Mouse (Mus musculus): Measurements from ENCODE around the gene Cep126.

The Cep126 gene

DNA sequence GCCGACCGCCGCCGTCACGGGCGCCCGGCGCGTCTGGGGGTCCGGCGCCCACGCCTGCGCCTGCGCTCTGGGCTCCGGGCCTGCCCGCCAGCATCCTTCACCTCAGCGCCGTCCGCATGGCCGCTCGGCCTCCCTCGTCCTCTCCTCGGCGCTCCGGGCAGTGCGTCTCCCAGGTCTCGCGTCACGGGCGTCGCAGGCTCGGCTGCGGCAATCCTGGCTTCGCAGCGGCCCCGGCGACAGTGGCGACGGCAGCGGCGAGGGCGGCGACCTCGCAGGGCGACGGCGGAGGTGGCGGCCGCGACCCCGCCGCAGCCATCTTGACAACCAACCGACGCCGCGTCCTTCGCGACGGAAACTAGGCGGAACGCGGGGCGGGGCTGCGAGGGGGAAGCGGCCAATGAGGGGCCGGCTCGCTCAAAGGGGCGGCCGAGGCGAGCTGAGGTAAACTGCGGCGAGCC, at the start of gene Cep126:
Cep126 (minus strand) TSS at position 178 of the 458 bp plus-strand sequence.
- DNase-seq: peak; percentile 80

DNA sequence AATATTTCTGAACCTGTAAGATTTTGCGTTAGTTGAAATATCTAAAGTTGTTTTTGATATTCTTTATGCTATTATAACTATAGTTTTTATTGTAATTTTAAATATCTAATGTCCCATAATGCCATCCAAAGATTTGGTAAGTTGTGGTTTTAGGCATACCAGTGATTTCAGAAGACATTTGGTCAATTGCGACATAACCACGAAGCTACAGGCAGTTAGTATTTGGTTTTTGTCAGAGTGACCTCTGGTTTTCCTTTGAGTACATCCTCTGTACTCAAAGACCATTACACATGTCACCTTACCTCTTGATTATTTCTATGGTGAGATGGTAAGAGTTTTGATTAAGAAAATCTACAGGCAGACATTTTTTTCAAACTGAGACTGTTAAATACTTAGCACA, 45.5 kb upstream of the Cep126 start:
- no peak for DNase-seq

DNA sequence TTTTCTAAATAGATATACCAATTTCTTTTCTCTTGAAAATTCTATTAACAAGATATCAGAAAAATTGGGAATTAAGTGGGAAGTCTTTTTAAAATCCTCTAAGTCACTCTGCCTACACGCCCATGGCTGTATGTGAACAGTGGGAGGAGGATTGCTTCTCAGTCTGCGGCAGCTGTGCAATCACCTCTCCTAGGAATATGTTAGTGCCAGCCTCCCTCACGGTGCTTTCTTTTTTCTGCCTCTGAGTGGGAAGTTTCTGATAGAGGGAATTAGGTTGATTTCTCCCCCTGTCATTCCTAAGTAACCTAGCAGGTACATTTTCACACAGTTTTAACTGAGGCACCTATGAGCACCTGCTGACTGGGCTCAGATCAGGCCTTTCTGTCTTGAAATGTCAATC, 43.0 kb upstream of the Cep126 start:
- DNase-seq: no peak

DNA sequence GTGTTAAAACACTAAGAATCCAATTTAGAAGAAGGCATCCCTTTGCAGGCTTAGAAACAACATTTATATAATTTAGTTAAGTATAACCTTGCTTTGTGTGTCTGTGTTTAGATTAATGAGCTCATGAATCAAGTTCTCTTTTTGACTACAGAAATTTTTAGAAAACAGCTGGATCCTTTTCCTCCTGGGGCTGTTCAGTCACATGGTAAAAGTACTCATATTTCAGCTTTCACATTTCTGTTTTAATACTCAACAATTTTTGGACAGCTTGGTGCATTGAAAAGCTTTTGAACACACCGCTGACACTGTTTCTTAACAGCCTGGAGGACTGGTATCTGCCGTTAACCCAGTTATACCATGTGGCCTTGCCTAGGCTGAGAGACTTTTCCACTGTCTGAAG, 22.9 kb upstream of the Cep126 start:
- no peak for DNase-seq

DNA sequence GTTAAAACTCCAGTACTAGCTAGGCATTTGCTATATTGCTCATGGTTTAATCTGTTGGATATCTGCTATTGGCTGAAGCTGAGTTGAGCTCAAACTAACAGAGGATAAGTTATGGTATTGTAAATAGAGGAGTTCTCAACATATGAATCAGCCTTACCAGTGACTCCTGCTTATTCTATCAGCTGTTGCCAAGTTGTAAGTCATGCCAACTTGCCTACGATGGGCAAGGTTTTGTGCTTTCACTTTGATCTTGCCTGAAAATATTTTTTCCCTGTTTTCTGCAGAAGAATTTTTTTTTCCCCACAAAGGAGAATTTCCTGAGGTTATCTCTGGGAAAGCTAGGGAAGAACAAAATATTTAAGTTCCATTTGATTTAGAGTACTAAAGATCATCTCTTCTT, 5.4 kb upstream of the Cep126 start:
- DNase-seq: no peak

DNA sequence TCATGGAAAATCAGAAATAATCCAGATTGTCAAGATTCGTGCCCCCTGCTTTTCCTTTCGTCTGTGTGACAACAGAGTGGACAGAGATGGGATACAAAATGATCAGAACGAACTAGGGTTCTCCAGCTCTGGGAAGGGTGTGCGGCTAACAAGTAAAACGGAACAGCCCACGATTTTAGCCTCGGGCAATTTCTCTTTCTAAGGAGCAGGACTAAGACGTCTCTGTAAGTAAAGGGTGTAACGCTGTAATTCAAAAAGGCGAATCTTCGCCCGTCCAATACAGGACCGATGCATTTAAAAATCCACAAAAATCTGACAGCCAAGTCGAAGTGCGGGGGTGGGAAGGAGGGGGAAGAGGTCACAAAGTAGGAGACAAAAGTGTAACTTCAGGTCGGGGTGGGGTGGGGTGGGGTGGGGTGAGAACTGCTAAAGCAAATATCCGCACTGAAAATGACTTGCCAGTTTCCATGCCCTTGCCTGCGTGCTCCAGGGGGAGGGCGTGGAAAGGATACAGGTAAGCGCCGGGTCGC, 443 bp downstream of the Cep126 start:
- no peak for DNase-seq

DNA sequence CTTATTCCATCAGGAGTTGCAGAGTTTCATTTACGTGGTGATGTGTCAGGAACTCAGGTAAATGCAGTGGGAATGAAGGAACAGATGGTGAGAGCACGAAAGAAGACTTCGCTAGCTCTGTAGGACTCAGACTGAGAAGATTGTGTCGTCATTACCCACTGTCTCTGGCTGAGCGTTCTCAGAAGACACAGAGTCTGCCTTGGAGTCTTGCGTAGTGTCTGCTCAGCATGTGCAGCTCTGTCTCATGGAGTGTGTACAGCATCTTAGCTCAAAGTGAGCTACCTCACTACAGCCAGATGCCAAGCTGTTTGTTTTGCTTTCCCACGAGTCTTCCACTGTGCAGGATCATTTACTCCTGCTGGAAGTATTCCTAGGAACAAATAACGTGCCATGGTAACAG, 10.6 kb downstream of the Cep126 start:
- DNase-seq: no peak

DNA sequence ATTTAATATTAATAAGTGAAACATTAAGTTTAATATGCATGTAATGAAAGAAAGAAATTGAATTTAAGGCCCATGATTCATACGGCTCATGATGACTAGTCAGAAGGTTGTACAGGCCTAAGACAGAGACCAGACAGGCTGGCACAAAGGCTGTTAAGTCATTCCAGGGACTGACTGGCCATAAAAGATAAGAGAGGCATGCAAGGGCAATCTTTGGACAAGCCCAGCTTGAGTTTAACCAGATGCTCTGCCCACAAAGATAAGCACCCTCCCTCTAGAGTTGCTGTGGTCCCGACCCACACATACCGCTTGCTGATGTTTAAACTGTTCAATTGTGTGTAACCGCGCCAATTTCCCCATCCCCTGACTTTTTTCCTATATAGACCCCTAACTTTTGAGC, 19.6 kb downstream of the Cep126 start:
- DNase-seq: no peak

DNA sequence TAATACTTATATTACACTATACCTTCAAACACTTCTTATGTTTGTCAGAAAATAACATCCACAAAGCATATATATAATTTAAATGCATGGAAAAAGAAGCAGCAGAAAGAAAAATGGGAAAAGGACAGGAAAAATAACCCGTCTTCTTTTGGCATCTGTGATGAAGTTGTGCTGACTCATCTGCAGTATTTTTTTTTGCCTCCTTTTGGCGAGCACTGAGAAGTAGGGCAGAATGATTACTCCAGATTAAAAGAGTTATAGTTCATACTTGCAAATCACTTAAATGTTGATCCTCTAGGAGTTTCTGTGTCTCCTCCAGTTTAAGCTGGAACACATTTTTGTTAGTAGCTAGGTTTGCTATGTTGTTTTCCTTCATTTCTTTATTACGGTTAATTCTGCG, 31.0 kb downstream of the Cep126 start:
- DNase-seq: no peak

DNA sequence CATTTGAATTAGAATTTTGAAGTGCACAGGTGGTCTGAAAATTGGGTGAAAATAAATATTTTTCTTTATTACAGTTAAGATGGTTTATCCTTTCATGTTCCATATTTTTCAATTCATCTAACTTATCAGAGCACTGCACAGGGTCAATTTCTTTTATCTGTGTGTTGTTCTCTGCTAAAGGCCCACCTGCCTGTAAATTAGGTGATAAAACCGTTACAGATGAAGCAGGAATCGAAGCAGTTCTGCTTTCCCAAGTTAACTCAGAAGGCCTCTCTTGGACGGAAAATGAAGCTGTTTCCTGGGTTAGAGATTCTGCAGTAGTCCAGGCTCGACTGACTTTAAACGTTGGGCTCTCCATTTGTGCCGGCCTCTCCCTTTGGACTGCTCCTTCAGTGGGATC, 33.1 kb downstream of the Cep126 start:
- no peak for DNase-seq

DNA sequence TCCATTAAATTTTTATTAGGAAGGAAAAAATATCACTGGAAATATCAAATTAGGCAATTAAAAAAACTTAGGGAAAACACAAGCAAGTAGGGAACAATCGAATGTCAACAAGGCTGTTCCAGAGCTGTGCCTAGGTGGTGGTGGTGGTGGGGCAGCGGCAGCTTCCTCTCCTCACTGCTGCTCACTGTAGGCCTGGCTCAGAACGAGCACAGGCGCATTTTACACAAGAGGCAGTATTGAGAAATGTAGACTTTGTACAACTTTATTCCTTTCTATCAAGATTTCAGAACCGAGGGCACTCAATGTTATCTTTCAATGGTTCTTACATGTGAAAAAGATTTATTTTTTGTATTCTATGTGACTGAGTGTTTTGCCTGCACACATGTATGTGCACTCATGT, 55.2 kb downstream of the Cep126 start:
- no peak for DNase-seq

DNA sequence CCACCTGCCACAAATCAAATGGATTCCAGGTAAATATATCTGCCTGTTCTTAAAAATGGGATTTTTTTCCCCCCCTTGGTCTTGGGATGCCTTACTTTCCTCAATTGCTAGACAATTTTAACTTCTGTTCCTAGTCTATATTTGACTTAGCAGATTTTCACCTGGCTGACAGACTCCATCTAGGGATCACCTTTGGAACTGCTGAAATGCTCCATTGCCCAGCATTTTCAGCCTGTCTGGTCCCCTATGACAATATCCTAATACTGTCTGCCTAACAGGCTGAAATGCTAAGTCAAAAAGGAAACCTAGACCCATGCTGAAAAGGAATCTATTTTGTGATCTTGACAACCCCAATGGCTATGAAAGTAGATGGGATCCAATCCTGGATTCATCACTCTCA, 59.7 kb downstream of the Cep126 start:
- DNase-seq: no peak

DNA sequence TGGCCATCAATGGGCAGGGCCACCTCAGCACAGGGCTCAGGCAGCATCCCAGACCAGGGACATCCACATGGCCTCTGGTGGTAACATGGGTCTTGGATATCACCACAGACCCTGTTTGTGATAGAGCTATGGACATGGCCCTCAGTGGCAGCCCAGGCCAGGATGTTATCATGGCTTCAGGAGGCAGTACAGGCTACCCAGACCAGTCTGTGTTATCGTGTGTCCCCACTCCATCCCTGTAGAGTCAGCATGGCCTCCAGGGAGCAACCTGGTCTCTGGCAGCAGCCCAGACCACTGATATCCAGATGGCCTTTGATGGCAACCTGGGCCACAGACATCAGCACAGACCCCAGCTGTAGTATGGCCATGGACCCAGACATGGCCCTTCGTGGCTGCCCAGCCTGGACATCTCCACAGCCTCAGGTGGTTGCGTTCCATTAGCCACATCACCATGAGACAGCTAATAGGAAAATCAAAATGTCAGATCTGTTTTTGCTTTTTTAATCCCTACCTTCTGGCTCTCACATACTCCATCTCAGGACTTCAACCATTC, 60.8 kb downstream of the Cep126 start:
- no peak for DNase-seq

DNA sequence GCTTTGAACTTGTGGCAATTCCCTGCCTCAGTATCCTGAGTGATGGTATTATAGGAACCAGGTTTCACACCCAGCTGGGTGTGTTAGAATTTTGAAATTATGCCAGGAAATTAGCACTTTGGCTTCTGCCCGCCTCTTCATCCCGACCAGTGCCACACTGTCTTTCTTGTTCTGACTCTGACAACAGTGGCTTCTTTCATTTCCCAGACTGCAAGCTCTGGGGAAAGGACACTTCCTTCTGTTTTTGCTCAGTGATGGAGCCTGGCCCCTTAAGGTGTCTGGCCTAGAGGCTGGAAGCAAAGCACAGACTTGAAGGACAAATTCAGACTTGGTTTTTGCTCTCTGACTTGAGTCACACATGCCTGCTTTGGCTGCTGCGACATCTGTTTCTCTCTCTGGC, 74.5 kb downstream of the Cep126 start:
- DNase-seq: no peak

DNA sequence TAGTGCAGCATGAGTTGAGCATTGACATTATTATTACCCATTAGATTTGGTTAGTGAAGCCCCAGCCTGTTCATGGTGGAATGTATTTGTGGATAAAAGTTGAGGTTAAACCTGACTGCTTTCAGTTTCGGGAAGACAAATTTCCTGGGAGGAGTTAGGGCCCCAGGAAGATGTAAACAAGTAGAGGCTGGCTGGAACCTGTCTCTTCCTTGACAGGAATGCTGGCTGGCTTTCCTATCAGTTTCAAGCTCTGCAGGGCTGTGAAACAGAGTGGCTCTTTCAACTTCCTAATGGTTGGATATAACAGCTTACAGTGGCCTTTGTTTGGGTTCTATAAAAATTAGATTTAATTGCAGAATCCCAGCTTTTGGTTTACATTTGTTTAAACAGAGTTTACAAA, 79.3 kb downstream of the Cep126 start:
- no peak for DNase-seq

DNA sequence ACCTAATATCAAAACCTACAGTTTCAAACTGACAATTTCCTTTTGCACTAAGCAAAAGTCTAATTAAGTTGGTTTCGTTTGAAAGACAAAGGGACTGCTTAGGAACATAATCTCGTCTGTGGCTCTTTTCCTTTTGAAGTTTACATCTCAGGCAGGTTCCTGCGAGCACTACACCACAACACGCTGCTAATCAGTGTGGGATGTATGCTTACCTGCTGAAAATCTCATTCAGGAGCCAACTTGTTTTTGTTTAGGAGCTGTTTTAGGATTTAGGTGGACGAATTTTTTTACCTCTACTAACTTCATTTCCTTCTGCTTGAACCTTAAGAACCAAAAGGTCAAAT, 91.1 kb downstream of the Cep126 start:
- no peak for DNase-seq

DNA sequence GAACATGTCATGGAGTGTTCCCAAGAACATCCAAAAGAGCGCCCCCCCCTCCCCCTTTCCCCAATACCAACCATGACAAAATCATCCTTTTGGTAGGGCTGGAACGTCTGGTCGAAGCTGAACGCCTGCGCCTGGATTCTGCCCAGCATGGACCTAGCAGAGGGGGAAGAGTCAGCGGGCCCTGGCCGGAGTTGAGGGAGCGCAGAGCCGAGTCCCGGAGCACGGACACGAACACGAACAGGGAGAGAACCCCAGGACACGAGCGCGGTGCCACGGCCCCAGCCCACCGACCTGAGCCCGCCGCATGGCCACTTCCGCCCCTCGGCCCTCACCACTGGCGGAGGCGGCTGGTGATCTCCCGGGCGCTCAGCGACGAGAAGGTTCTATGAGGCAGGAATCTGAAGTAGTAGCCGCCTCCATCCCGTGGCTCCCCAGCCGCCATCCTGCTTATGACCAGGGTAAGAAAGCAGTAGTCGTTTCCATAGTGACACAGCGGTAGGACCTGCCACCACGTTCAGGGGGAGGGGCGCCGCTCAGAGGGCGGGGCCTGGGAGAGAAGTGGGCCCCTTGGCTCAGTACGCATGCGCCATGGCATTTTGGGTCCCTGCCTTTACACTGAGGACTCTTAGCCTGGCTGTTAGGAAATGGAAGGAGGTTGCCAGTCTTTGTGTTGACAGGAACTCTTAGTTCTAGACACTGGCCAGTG, 91.6 kb downstream of the Cep126 start, which contains the start of gene Cfap300:
Cfap300 (minus strand) TSS at position 486 of the 706 bp plus-strand sequence.
- peak; percentile 97 for DNase-seq

DNA sequence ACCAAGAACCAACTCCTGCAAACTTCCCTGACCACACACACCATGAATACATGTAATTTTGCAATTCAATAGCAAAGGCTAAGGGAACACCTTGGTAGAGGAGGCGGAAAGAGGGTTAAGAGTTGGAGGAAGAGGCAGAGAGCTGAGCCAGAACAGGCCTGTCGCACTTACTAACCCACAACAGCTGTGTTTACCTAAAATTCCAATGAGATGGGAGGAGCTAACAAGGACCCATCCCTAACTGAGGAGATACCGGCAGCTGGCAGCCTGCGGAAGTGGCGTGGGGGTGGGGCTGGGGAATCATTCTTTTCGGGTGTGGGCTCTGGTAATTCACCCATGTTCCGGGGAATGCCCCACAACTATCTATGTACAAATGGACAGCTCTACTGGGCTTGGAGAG, 98.5 kb downstream of the Cep126 start:
- DNase-seq: no peak

DNA sequence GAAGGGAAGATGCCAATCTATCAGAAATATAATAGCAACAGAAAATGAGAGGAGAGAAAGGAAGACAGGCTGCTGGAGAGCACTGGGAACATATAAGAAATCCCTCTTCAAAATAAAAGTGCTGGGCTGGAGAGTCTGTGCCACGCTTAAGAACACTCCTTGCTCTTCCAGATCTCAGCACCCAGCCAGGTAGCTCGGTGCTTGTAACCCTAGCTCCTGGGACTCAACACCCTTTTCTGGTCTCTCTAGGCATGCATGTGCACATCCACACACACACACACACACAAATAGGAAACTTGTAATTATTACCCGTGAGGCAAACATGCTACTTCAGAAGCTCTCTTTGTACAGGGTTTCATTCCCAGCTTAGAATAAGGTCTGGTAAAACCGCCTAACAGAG, 99.0 kb downstream of the Cep126 start:
- DNase-seq: no peak

DNA sequence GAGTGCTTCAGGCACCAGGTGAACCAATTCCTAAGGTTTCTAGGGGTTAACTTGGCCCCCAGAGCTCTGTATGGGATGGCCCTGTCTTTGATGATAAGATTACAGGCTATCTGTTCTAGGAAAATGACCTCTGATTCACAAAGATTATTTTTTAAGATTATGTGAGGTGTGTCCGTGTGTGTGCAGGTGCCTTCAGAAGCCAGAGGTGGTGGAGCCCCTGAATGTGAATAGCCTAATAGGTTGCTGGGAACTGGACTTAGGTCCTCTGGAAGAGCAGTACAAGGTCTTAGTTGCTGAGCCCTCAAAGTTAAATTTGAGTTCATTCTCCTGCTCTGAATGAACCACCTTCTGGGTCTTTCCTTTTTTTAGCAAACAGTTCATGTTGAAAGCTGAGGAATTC, 100.0 kb downstream of the Cep126 start:
- DNase-seq: no peak

DNA sequence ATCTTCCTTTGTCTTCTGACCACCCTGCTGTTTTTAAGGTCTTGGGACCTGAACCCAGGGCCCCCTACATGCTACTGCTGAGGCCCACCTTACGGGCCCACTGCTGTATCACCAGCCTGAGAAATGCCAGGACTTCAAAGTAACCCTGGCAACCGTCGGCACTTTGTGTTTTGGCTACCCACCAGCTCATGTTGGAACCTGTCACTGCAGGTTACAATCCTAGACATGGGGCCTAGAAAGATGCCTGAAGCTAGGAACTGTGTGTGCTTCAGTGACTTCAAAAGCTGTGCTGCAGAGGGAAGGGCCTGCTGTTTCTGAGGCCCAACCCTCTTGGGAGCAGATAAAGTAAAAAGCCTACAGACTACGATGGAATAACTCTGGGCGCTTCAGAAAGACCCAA, 101.2 kb downstream of the Cep126 start:
- DNase-seq: no peak
